Mouse (Mus musculus): ENCODE measurements at regions not wholly inside any gene's neighbourhood (a gene's known extent, or its start where the extent isn't known, plus 50 kb on each side); places are given as distances from the start of the nearest gene placed in this dataset.
A peak's percentile ranks its signal among the peaks of the same experiment; 100 is the strongest.

DNA sequence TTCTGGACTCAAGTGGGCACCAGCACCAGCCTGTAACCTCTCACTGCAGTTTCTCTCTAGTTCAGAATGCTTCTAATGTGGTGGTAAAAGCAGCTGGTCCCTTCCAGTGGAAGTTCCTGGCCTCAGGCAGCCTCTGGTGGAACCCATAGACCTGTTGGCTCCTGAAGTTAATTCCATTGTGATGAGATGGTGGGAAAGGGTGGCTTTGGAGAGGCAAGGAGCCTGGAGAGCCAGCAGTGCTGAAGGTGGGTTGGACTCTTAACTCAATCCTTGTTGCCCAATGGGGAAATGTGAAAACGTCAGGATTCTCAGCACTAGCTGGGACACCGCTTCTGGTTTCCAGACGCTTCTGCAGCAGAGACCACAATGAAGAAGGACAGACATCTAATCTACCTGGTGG, 210.9 kb downstream of the Opa1 start:
- no peak for DNase-seq (ENCODE audit: extremely low read depth, low read depth, low spot score)

GRCm38 (mm10) chr16:29799250-29799649, 220.1 kb downstream of the Opa1 start:
- no peak for DNase-seq (ENCODE audit: extremely low read depth, low read depth, low spot score)

DNA sequence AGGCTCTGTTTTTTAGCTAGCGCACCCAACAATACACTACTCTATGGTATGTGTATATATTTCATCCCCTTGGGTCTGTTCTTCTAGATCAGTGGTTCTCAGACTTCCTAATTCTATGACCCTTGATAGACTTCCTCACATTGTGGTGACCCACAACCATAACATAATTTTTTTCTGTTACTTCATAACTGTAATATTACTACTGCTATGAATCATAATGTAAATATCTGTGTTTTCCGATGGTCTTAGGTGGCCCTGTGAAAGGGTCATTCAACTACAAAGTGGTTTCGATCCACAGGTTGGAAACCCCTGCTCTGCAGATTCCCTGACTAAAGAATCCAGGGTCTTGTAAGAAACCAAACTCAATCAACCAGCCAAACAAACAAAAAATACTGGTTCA, 220.8 kb downstream of the Opa1 start:
- no peak for DNase-seq (ENCODE audit: extremely low read depth, low read depth, low spot score)

DNA sequence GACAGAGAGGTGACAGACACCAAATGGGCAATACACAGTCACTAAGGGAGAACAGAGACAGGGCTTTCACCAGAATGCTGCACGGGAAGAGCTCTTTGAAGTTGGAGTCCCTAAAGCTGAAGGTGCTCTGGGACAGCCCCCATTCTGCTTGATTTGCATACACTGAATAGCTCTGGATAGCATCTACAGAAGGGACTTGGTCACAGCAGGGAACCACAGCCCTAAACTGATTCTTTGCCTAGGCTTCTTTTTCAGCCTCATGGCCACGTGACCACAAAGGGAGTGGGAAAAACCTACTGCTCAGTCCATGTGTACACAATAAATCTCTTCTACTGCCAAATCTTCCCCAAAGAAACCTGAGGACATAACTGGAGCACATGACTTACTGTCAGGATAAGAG, 221.3 kb downstream of the Opa1 start:
- no peak for DNase-seq (ENCODE audit: extremely low read depth, low read depth, low spot score)

- no peak for DNase-seq (ENCODE audit: extremely low read depth, low read depth, low spot score)
Observed at GRCm38 (mm10) chr16:29802085-29802484, 223.0 kb downstream of the Opa1 start.

DNA sequence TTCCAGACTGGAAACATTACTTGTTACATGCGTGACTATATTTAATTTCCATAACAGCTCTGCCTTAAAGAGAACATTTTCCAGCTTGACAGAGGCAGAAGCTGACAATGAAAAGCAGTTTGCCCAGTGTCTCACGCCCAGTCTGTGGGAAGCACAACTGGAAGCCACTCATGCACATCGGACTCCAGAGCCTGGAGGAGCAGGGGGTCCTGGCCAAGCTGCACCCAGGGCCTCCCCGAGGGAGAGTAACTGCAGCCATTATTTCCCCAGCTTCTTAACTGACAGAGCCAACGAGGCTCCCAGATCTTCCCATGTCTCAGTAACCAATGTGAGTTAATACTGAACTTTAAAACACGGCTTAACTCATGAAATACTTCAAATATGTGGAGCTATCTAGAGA, 223.5 kb downstream of the Opa1 start:
- no peak for DNase-seq (ENCODE audit: extremely low read depth, low read depth, low spot score)

DNA sequence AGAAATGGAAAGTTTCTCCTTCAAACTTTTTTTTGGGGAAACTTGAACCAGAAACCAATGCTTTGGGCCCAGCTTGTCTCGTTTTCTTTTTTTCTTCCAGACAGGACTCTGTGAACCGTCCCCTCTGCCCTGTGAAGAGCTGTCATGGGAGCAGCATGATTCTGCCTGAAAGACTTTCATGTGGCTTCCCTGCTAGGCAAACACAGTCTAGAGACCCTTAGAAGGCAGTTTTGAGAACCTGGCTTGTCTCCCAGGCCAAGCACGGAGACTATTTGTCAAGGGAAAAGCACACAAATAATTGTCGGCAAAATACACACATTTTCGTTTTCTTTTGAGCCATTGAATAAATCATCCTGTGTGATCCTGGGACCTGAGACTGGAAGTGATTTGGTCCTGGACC, 228.7 kb downstream of the Opa1 start:
- no peak for DNase-seq (ENCODE audit: extremely low read depth, low read depth, low spot score)

- no peak for DNase-seq (ENCODE audit: extremely low read depth, low read depth, low spot score)
Observed at GRCm38 (mm10) chr16:29808851-29809250, 229.7 kb downstream of the Opa1 start.

DNA sequence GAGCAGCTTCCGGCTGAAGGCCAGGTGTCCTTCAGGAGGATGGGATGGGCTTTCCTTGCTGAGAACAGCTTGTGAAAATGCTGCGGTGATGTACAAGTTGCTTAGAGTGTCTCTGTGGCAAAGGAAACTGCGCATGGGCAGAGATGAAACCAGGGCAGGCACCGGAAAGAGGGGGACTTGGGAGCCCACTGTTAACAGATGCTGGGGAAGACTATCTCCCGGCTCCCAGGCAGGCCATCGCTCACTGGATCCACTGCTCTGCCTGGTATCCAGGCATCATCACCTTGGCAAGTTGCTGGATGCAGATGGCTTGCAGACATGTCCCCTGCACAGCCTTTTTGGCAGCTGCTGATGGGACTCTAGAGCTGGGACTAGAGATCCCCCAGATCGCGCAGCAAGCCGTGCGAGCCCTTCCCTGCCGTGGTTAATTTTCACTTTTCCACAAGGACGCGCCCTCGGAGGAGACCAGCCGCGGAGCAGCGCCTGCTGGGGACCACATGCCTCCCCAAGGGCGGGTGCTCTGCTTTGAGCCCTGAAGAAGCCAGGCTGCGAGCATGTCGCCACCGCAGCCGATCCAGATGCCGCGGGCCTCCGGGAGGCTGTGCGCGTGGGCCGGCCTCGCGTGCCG, 234.4 kb downstream of the Opa1 start:
- DNase-seq (ENCODE audit: extremely low read depth, low read depth, low spot score) = no peak

DNA sequence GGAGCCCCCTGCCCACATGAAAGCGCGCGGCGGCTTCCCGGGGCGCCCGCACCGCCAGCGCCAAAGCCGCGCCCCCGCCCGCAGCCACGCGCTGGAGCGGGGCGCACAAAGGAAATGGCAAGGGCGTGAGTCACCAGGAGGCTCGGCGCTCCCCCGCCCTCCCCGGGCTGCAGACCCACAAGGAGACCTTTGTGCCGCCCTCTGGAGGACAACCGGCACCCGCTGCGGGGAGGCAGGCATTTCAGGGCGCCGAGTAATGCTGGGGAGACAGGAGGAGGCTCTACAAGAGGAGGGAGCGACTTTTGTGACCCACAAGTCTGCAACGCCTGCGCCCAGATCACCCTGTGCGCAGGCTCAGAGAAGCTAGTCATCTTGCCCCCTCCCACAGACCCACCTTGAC, 234.9 kb downstream of the Opa1 start:
- no peak for DNase-seq (ENCODE audit: extremely low read depth, low read depth, low spot score)

GRCm38 (mm10) chr16:29814655-29815054, 235.5 kb downstream of the Opa1 start:
- peak; percentile 86 for DNase-seq (ENCODE audit: extremely low read depth, low read depth, low spot score)

- peak; percentile 64 for DNase-seq (ENCODE audit: extremely low read depth, low read depth, low spot score)
Observed at GRCm38 (mm10) chr16:29815200-29815599, 236.1 kb downstream of the Opa1 start.

DNA sequence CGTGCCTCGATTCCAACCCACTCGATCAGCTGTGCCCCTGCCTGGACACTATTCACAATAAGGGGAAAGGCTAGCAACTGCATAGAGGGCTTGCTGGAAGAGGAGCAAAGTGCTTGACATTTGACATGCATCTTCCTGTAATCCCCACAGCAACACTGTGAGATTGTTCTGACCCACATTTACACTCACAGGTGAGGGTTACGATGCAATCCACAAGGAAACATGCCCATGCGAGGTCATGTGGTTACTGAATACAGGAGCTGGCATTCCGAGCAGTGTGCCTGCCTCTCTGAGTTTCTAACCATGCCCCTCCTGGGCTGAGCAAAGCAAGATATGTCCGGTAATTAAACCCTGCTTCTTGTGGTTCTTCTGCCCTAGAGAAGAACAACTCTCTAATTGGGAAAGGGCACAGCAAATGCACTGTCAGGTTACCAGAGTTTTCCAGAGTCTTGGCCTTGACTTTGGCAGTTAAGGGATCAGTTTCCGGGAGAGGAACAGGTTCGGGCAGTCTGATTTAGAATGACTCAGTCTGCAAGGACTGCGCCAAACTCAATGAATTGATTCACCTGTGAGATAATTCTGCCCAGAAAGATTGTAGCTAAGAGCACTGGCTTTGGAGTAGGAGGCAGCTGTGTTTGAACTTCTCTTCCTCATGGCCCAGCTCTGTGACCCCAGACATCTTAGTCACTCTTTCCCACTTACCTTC, 236.7 kb downstream of the Opa1 start:
- peak; percentile 95 for DNase-seq (ENCODE audit: extremely low read depth, low read depth, low spot score)

GRCm38 (mm10) chr16:29816681-29817369, 237.7 kb downstream of the Opa1 start:
- peak; percentile 100 for DNase-seq (ENCODE audit: extremely low read depth, low read depth, low spot score)

DNA sequence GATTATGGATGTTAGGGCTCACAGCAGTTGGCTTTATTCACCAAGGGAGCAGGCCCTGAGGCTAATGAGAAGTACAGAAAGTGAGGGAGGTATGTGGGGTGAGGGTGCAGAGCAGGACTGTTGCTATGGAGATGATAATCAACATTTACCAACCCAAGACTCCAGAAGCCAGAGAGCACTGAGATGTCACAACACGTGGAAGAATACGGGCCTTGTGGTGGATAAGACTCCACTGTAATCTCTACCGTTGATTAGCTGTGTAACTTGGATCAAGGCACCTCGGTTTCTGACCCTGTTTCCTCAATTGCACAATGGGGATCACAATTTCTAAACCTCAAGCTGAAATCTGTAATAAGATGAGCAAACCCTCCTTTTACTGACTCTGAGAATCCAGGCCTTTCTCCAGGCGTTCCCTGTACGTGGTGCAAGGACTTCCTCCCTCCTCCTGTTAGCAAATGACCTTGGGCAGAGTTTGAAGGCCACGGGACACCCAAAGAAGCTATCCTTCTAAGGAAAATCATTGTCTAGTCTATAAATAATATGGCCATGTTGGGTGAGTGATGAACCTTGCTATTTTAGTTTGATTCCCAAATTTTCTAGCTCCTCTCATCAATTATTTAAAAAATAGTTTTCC, 239.8 kb downstream of the Opa1 start:
- DNase-seq (ENCODE audit: extremely low read depth, low read depth, low spot score) = peak; percentile 100

DNA sequence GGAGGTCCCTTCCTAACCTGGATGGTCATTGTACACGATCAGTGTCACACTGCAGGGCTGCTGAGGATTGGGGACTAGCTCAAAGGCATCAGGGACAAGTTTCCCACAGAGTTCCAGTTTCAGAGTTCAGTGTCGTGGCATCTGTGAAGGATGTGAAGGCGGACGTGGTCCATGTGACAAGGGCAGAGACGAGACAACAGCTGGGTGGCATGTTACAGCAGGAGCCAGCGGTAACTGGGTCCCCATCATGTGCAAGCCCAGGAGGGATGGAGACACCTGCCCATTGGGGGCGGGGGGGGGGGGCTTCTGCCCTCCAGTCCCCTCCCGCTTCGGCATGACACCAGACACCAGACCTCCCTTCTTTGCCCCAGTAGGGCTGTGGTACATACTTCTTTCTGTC, 241.6 kb downstream of the Opa1 start:
- DNase-seq (ENCODE audit: extremely low read depth, low read depth, low spot score) = no peak

GRCm38 (mm10) chr16:29822110-29822509, 242.1 kb upstream of the Hes1 start:
- no peak for DNase-seq (ENCODE audit: extremely low read depth, low read depth, low spot score)

DNA sequence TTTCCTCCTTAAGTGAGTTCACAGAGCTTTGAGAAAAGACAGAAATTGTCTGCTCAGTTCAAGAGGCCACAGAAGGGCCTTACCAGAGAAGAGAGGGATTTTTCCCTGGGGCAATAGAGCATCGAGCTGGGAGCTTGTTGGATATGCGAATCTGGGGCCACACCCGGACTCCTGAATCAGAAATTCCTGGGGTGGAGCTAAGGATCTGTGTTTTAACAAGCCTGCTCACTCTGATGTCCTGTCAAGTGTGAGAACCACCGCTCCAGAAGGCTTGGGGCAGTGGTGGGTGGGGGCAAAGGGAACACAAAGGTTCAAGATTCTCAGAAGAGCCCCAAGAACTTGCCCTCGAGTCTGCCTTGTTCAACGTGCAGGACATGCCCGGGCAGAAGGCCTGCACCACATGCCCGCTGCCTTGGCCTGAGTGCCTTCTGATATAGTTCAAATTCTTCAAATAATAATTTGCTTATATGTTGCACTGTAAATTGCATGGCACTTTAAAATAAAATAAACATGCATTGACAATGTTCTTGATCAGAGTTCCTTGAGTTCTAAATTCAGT, 241.3 kb upstream of the Hes1 start:
- peak; percentile 78 for DNase-seq (ENCODE audit: extremely low read depth, low read depth, low spot score)

- DNase-seq (ENCODE audit: extremely low read depth, low read depth, low spot score) = no peak
Observed at GRCm38 (mm10) chr16:29826927-29827326, 237.3 kb upstream of the Hes1 start.

GRCm38 (mm10) chr16:29827776-29828175, 236.4 kb upstream of the Hes1 start:
- DNase-seq (ENCODE audit: extremely low read depth, low read depth, low spot score) = no peak

DNA sequence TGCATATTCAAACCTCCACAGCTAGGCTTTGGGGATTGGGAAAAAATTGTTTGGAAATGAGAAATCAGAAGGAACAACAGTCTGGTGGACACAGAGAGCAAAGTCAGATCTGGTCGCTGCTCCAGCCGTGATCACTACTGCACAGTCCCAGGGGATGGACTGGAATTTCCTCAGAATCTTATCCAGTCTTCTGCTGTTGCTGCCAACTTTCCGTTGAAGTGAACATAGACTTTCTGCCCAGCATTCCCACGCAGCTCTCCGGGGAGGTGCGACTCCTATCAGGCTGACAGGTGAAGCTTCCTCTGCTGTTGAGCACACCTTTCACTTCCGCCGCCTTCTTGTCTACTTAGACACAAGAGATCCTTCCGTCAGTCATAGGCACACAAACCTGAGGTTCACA, 234.7 kb upstream of the Hes1 start:
- no peak for DNase-seq (ENCODE audit: extremely low read depth, low read depth, low spot score)

GRCm38 (mm10) chr16:29830101-29830500, 234.1 kb upstream of the Hes1 start:
- no peak for DNase-seq (ENCODE audit: extremely low read depth, low read depth, low spot score)
